Mouse (Mus musculus) liver, adult 2 months (tissue): ENCODE data around the gene Golph3.

Experiments used
- CTCF ChIP-seq: fragments of 200-500 bp; IDR thresholded peaks from 2 replicates; pipeline ENCODE4 v1.5.1; 2011; ENCODE audit warnings: low read depth, low read length, control low read depth
- POLR2A ChIP-seq: fragments of 200-500 bp; IDR thresholded peaks from 2 replicates; pipeline ENCODE4 v1.6.1; 2011; ENCODE audit warnings: low read length, control low read depth; ENCODE audit not compliant: insufficient read depth; ENCODE audit errors: extremely low read depth

GRCm38 (mm10) chr15:12337030-12337778 lies 16.0 kb downstream of the Golph3 start:
- no peak for TF ChIP-seq CTCF
- no peak for TF ChIP-seq POLR2A
